Mouse (Mus musculus) heart, postnatal 0 days (tissue): ENCODE results near the gene Numb. TPM values are rescaled to one million over a fixed set of nuclear protein-coding genes. Genes with fewer than 3 reads are reported as not detected.

Experiments
- ATAC-seq: fragments of 200-750 bp; cut with Nextera tagmentation; 2 replicates; pipeline ENCODE4 v1.8.0; 2017; ENCODE audit warnings: low read depth, moderate number of reproducible peaks, moderate library complexity; ENCODE audit not compliant: insufficient read depth
- DNase-seq: peaks from one replicate; pipeline ENCODE4 v3.0.0-alpha.2; 2016; ENCODE audit warnings: low spot score
- H3K27ac ChIP-seq: fragments of 300-500 bp; sonication (generic); 2 replicates; pipeline ENCODE4 v1.5.1; 2014; ENCODE audit warnings: low read depth, mild to moderate bottlenecking
- H3K27me3 ChIP-seq: fragments of 300-500 bp; sonication (generic); 2 replicates; pipeline ENCODE4 v1.6.1; 2014; ENCODE audit warnings: low read length, mixed read lengths; ENCODE audit not compliant: control insufficient read depth, insufficient read depth
- H3K36me3 ChIP-seq: fragments of 300-500 bp; sonication (generic); replicated peaks from 2 replicates; pipeline ENCODE4 v1.6.1; 2014; ENCODE audit warnings: low read length, mixed read lengths; ENCODE audit not compliant: control insufficient read depth, insufficient read depth
- H3K4me1 ChIP-seq: fragments of 300-500 bp; sonication (generic); 2 replicates; pipeline ENCODE4 v1.6.1; 2014; ENCODE audit warnings: antibody characterized with exemption; ENCODE audit not compliant: control insufficient read depth, insufficient read depth
- H3K4me2 ChIP-seq: fragments of 300-500 bp; sonication (generic); 2 replicates; pipeline ENCODE4 v1.6.1; 2014; ENCODE audit warnings: low read depth, mild to moderate bottlenecking, low read length, moderate library complexity
- H3K4me3 ChIP-seq: fragments of 300-500 bp; sonication (generic); 2 replicates; pipeline ENCODE4 v1.5.1; 2014; ENCODE audit warnings: low read depth, low read length
- H3K9ac ChIP-seq: fragments of 300-500 bp; sonication (generic); replicated peaks from 2 replicates; pipeline ENCODE4 v1.6.1; 2014; ENCODE audit warnings: low read depth, low read length, mixed read lengths
- H3K9me3 ChIP-seq: fragments of 300-500 bp; sonication (generic); replicated peaks from 2 replicates; pipeline ENCODE4 v1.6.1; 2016; ENCODE audit warnings: low read length; ENCODE audit not compliant: control insufficient read depth
- CTCF ChIP-seq: IDR thresholded peaks from 2 replicates; pipeline ENCODE4 v1.5.1; 2016; ENCODE audit warnings: antibody characterized with exemption, control low read depth, low read depth
- EP300 ChIP-seq: IDR thresholded peaks from 2 replicates; pipeline ENCODE4 v1.6.1; 2016; ENCODE audit warnings: antibody characterized with exemption, low read depth
- WGBS: fragments of 180-500 bp; shearing (Covaris S2); extraction: QIAGEN DNeasy Blood & Tissue Kit; methylation state at CpG from one replicate; pipeline ENCODE4 v1.1.7; 2014; 5-methylcytosine and 5-hydroxymethylcytosine counted together
- polyA plus RNA-seq: library from polyadenylated mRNA; unstranded; fragments of >200 nt; fragmentation: Nextera tagmentation; extraction: Ambion mirVana; gene quantifications from 2 replicates; pipeline ENCODE4 v1.2.1, GENCODE M21; 2015
- total RNA-seq: library from RNA; depleted of rRNA; stranded (reverse); fragments of >200 nt; gene quantifications from 2 replicates; pipeline ENCODE4 v1.2.3, GENCODE M21; 2014; ENCODE audit warnings: low replicate concordance

The Numb gene
- total and polyA plus RNA-seq, 2 experiments from 2014 or later, result 19.0 to 42.1 TPM

DNA sequence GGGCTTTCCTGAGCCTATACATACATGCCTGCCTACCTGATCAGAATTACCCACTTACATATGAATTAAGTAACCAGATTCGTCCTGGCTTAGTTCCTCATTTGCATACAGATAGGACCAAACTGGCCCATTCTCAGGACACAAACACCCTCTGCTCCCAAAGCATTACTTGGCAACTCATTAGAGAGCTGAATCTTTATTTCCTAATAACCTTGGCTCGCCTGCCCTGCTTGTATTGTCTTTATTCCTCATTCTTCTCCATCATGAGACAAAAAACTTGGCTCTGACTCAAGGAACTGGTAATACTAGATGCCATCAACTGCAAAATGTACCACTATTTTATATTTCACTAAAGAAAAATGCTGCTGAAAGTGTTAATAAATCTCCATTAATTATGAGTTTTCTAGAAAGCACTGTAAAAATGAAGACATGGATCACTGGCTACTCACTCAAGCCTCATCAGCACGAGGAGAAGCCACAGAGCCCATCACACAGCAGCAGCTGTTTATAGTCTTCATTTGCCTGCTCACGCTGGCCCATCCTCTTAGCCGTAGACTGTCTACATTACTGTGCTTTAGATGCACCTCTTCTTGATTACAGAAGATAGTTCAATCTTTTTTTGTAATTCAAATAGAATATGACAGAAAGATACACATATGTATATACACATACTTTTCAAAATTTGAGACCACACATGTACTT, 69.1 kb downstream of the Numb start:
- DNase-seq, result no peak
- WGBS, result 83% methylated on average over 5 of the region's 5 CpGs

DNA sequence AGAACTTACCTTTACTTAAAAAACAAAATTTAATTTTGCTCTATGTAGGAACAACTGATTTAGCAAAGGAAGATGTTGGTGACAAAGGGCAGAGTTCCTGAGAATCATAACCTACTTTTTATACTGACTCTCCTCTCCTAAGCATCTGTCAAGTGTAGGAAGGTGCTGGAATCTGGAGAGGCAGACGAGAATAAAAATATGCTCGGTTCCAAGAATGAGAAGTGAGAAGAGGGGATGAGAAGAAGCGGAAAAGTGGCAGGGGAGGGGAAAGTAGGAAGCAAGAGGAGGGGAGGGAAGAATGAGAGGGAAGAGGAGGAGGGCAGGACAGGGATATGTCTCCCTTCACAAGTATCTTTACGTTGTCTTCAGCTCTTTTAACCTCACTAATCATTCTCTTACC, 71.4 kb downstream of the Numb start:
- DNase-seq, result no peak
- WGBS, result 47% methylated on average over 4 of the region's 4 CpGs
- no peak overlapping the region for H3K4me3 ChIP-seq
- no peak overlapping the region for H3K9ac ChIP-seq
- no peaks in the 10 kb centered on the region for H3K9me3 ChIP-seq
- no peaks in the 10 kb centered on the region for H3K27me3 ChIP-seq
- ATAC-seq, result no peak
- no peaks in the 10 kb centered on the region; the same call in 1 of the 2 replicates for H3K4me1 ChIP-seq
- TF ChIP-seq EP300, result no peak
- TF ChIP-seq CTCF, result no peak
- no peaks in the 10 kb centered on the region for H3K36me3 ChIP-seq
- H3K27ac ChIP-seq, result no peak overlapping the region
- H3K4me2 ChIP-seq, result no peak overlapping the region

More for the DNA sequence above, 69.1 kb downstream of the Numb start:
- Histone ChIP-seq H3K27ac (no peak overlapping the region), H3K4me1 (no peaks in the 10 kb centered on the region; the same call in 1 of the 2 replicates), H3K27me3 (no peaks in the 10 kb centered on the region), H3K9ac (no peak overlapping the region), H3K4me3 (no peak overlapping the region), H3K4me2 (no peak overlapping the region), H3K36me3 (no peaks in the 10 kb centered on the region), H3K9me3 (no peaks in the 10 kb centered on the region)
- no peak for ATAC-seq
- TF ChIP-seq CTCF (no peak), EP300 (no peak)

DNA sequence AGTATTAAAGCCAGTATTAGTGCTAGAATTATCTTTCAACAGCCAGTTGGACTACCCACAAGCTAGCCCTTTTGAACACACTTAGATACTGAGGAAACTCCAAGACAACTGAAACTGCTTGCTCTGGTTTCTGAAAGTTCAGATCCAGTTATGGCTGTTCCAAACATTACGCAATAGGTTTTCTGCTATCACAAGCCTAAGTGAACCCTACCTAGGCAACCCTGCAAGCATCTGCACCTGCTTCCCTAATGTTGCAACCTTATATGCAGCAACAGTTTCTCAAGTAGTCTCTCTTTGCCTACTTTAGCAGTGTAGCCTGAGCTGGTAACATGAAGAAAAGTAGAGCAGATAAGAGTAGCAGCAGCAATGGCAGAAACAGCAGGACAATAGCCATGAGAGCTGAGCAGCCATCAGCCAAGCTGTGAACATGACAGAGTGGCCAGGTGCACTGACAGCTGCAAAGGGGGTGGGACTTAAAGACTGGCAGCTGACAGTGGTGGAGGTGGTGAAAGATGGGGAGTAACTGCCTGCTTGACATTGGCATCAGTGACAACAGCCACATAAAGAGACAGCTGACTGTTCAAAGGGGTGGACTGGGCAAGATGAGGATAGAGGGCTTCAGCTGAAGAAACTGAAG, 73.0 kb downstream of the Numb start:
- no peak for TF ChIP-seq EP300
- no peak for TF ChIP-seq CTCF
- no peak overlapping the region for H3K4me3 ChIP-seq
- no peak for DNase-seq
- H3K4me1 ChIP-seq, result no peaks in the 10 kb centered on the region; the same call in 1 of the 2 replicates
- H3K9me3 ChIP-seq, result no peaks in the 10 kb centered on the region
- no peak overlapping the region for H3K9ac ChIP-seq
- 91% methylated on average over 1 of the region's 1 CpGs for WGBS
- no peak overlapping the region for H3K27ac ChIP-seq
- no peaks in the 10 kb centered on the region for H3K27me3 ChIP-seq
- H3K4me2 ChIP-seq, result no peak overlapping the region
- H3K36me3 ChIP-seq, result no peaks in the 10 kb centered on the region
- ATAC-seq, result no peak

DNA sequence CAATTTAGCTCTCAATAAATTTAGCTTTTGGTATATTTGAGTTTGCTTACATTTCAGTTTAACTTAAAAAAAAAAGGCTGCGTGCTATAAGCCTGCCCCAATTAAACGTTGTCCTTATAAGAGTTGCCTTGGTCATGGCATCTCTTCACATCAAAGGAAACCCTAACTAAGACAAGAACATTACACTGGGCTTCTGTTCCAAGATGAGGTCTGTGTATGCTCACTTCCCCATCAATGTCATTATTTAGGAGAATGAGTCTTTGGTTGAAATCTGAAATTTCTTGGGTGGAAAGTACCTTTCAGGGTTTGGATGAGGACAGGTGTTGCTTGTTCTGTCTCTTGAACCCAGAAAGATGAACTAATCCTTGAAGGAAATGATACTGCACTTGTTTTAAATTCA, 73.9 kb downstream of the Numb start:
- 90% methylated on average over 2 of the region's 2 CpGs for WGBS
- H3K9me3 ChIP-seq, result no peaks in the 10 kb centered on the region
- no peak overlapping the region for H3K9ac ChIP-seq
- no peaks in the 10 kb centered on the region; the same call in 1 of the 2 replicates for H3K4me1 ChIP-seq
- no peak for TF ChIP-seq EP300
- TF ChIP-seq CTCF, result no peak
- no peak overlapping the region for H3K27ac ChIP-seq
- H3K4me2 ChIP-seq, result no peak overlapping the region
- H3K36me3 ChIP-seq, result no peaks in the 10 kb centered on the region
- H3K4me3 ChIP-seq, result no peak overlapping the region
- ATAC-seq (no peak), DNase-seq (no peak)
- H3K27me3 ChIP-seq, result no peaks in the 10 kb centered on the region

DNA sequence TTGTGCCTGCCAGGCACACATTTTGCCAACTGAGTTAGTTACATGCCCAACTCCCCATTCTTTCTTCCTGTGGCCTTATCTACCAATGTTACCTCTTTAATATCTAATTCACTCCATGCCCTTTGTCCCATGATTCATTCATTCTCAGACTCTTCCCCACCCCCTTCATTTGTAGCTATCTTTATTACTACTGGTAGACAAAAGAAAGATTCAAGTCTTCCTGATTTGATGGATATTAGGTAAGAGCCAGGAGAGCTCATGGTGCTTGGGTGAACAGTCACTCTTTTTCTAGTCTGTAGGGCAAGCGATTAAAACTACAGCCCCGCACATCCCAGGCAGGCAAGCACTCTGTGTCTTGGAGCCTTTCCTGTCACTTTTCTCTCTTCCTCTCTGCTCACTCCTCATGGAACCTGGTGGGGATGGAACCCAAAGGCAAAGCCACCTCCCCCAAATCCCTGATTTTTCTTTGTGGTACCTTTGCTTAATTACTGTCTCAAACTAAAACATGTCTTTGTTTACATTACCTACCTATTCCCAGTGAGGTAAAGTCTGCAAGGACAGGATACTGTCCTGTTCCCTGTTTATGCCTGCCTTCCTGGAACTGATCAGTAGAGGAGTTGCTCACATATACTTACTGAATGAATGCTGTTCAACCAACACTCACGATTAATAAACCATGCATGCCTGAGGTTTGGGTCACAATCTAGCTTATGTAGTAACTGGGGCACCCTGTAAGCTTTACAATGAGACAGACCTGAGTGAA, 78.9 kb downstream of the Numb start:
- Histone ChIP-seq H3K36me3 (peaks cover 20% of the 10 kb centered on the region), H3K4me2 (no peak overlapping the region), H3K9me3 (no peaks in the 10 kb centered on the region), H3K9ac (no peak overlapping the region), H3K4me1 (no peaks in the 10 kb centered on the region), H3K4me3 (no peak overlapping the region), H3K27me3 (no peaks in the 10 kb centered on the region), H3K27ac (no peak overlapping the region)
- ATAC-seq, result no peak
- TF ChIP-seq EP300, result no peak
- TF ChIP-seq CTCF, result no peak
- 90% methylated on average over 3 of the region's 3 CpGs for WGBS
- DNase-seq, result no peak
